In genomic region chr13:21242408-21243125, GRCm38 (mm10) we compare ENCODE assay signal across 9 mouse cellular contexts. TPM values are rescaled to one million over a fixed set of nuclear protein-coding genes. Genes with fewer than 3 reads are reported as not detected.
DNase-seq lines count a peak whose midpoint lies in the region; ATAC-seq and TF ChIP-seq lines count a peak whose summit lies in the region.
"Had no signal": no experiment of that assay in that cellular context is flagged by ENCODE, and none has a peak within 500 bp of the region (broad histone marks: within the 10 kb centered on the region; RNA-seq: fewer than 3 reads in every experiment).

No protein-coding gene starts in this region.

- H3K9ac ChIP-seq in hindbrain, embryonic 14.5 days: no peak overlapping the region
- no peak overlapping the region for H3K9ac ChIP-seq in midbrain, embryonic 14.5 days (replicated peaks; ENCODE audit: low read length)

- no peak for DNase-seq in left cerebral cortex, adult 2 months (ENCODE audit: extremely low spot score in 1 of 2, low spot score in 2 of 2)
- no peak for DNase-seq in left cerebral cortex, adult 8-10 months (ENCODE audit: low spot score in 2 of 2)
- peak; percentile 72 for DNase-seq in c-Kit-positive CD71-positive TER-119-negative erythroid progenitor cells, embryonic 14.5 days (ENCODE audit: low read depth)
- DNase-seq in hindbrain, embryonic 14.5 days (ENCODE audit: low spot score): no peak
- no peak for DNase-seq in midbrain, embryonic 14.5 days
- no peak for DNase-seq in layer of hippocampus, postnatal 36 days
- no peak for DNase-seq in ovary, postnatal 14 days (ENCODE audit: low spot score)
- no peak for DNase-seq in lung, postnatal 25 days (ENCODE audit: low spot score)

- no peaks in the 10 kb centered on the region for H3K36me3 ChIP-seq in hindbrain, embryonic 14.5 days (replicated peaks; ENCODE audit: control insufficient read depth, insufficient read depth)
- no peaks in the 10 kb centered on the region for H3K36me3 ChIP-seq in midbrain, embryonic 14.5 days (ENCODE audit: control insufficient read depth, insufficient read depth, low read length)

- ATAC-seq in hindbrain, embryonic 14.5 days (ENCODE audit: low FRiP score): no peak
- no peak for ATAC-seq in midbrain, embryonic 14.5 days (ENCODE audit: low FRiP score, low TSS enrichment)

- H3K4me2 ChIP-seq in hindbrain, embryonic 14.5 days (replicated peaks): peak overlapping the region; percentile 8
- H3K4me2 ChIP-seq in midbrain, embryonic 14.5 days (ENCODE audit: low read length): 0 out of 2 replicates have a peak overlapping the region, but pooled peaks have one; percentile 6

- no peak for TF ChIP-seq CTCF in left cerebral cortex, adult 2 months (IDR thresholded peaks at IDR 0.05)

- peak overlapping the region; percentile 32 for H3K4me3 ChIP-seq in left cerebral cortex, adult 2 months
- H3K4me3 ChIP-seq in hindbrain, embryonic 14.5 days (replicated peaks; ENCODE audit: low read length): peak overlapping the region; percentile 0; the same call in 1 of the 2 replicates
- no peak overlapping the region for H3K4me3 ChIP-seq in midbrain, embryonic 14.5 days (replicated peaks; ENCODE audit: low read depth, low read length)

- H3K4me1 ChIP-seq in hindbrain, embryonic 14.5 days (replicated peaks; ENCODE audit: control insufficient read depth, insufficient read depth, low read length): no peaks in the 10 kb centered on the region
- no peaks in the 10 kb centered on the region for H3K4me1 ChIP-seq in midbrain, embryonic 14.5 days (ENCODE audit: control insufficient read depth, insufficient read depth, low read length)

- no peaks in the 10 kb centered on the region for H3K9me3 ChIP-seq in hindbrain, embryonic 14.5 days (ENCODE audit: control insufficient read depth, low read length)
- H3K9me3 ChIP-seq in midbrain, embryonic 14.5 days (ENCODE audit: control insufficient read depth, low read length): no peaks in the 10 kb centered on the region

- H3K27ac ChIP-seq in left cerebral cortex, adult 2 months: no peak overlapping the region
- H3K27ac ChIP-seq in hindbrain, embryonic 14.5 days: no peak overlapping the region
- no peak overlapping the region for H3K27ac ChIP-seq in midbrain, embryonic 14.5 days (replicated peaks; ENCODE audit: low read depth, low read length)

- 8% methylated on average over 16 of the region's 16 CpGs for WGBS in hindbrain, embryonic 14.5 days
- 7% methylated on average over 16 of the region's 16 CpGs for WGBS in midbrain, embryonic 14.5 days

- intact Hi-C loops in left cerebral cortex, adult 2 months (cut with DNase I): no loop called here

- peaks cover 21% of the 10 kb centered on the region for H3K27me3 ChIP-seq in hindbrain, embryonic 14.5 days (ENCODE audit: control insufficient read depth, insufficient read depth, low read length)
- no peaks in the 10 kb centered on the region for H3K27me3 ChIP-seq in midbrain, embryonic 14.5 days (ENCODE audit: control insufficient read depth, insufficient read depth, low read length)

RNA-seq across cellular contexts. Expression of gene Gpx5, which starts 50.0 kb away (rescaled TPM):
- not detected for total RNA-seq in left cerebral cortex, adult 2 months (2021)
- total RNA-seq in left cerebral cortex, adult 8-10 months (2022): not detected
- not detected in 2 replicates for polyA plus RNA-seq in hindbrain, embryonic 14.5 days (2014; fragmentation: Nextera tagmentation; extraction: Ambion mirVana)
- polyA plus RNA-seq in midbrain, embryonic 14.5 days (2014; fragmentation: Nextera tagmentation; extraction: Ambion mirVana): not detected in 2 replicates
- total RNA-seq in layer of hippocampus, postnatal 36 days (2021): not detected
- polyA plus RNA-seq: neural tube, embryonic 14.5 days had no signal
